Mouse (Mus musculus) lung, embryonic 15.5 days (tissue): ENCODE measurements around the gene Gfod2. TPM values are rescaled to one million over a fixed set of nuclear protein-coding genes. Genes with fewer than 3 reads are reported as not detected.

ENCODE experiments used
- ATAC-seq: fragments of 200-750 bp; cut with Nextera tagmentation; 2 replicates; pipeline ENCODE4 v1.8.0; 2017; ENCODE audit warnings: moderate number of reproducible peaks, borderline replicate concordance; ENCODE audit not compliant: low FRiP score, low TSS enrichment; ENCODE audit errors: extremely low read depth
- H3K27ac ChIP-seq: fragments of 300-500 bp; sonication (generic); 2 replicates; pipeline ENCODE4 v1.5.1; 2015; ENCODE audit warnings: moderate library complexity, mild to moderate bottlenecking, inconsistent platforms
- H3K27me3 ChIP-seq: fragments of 300-500 bp; sonication (generic); 2 replicates; pipeline ENCODE4 v1.6.1; 2015; ENCODE audit warnings: inconsistent platforms
- H3K36me3 ChIP-seq: fragments of 300-500 bp; sonication (generic); 2 replicates; pipeline ENCODE4 v1.6.1; 2015; ENCODE audit warnings: inconsistent platforms
- H3K4me1 ChIP-seq: fragments of 300-500 bp; sonication (generic); 2 replicates; pipeline ENCODE4 v1.6.1; 2015; ENCODE audit warnings: inconsistent platforms
- H3K4me2 ChIP-seq: fragments of 300-500 bp; sonication (generic); 2 replicates; pipeline ENCODE4 v1.6.1; 2015; ENCODE audit warnings: inconsistent platforms, mild to moderate bottlenecking, moderate library complexity
- H3K4me3 ChIP-seq: fragments of 300-500 bp; sonication (generic); 2 replicates; pipeline ENCODE4 v1.5.1; 2015; ENCODE audit warnings: mild to moderate bottlenecking, inconsistent platforms
- H3K9ac ChIP-seq: fragments of 300-500 bp; sonication (generic); 2 replicates; pipeline ENCODE4 v1.6.1; 2015; ENCODE audit warnings: inconsistent platforms
- H3K9me3 ChIP-seq: fragments of 300-500 bp; sonication (generic); 2 replicates; pipeline ENCODE4 v1.6.1; 2016; ENCODE audit warnings: inconsistent platforms
- WGBS: fragments of 180-500 bp; shearing (Covaris S2); methylation state at CpG from one replicate; pipeline ENCODE4 v1.1.7; 2015; 5-methylcytosine and 5-hydroxymethylcytosine counted together
- polyA plus RNA-seq: library from polyadenylated mRNA; unstranded; fragments of >200 nt; fragmentation: Nextera tagmentation; extraction: Ambion mirVana; gene quantifications from 2 replicates; pipeline ENCODE4 v1.2.1, GENCODE M21; 2015

The Gfod2 gene
- polyA plus RNA-seq, 1 experiment from 2014 or later, result 23.5 TPM

DNA sequence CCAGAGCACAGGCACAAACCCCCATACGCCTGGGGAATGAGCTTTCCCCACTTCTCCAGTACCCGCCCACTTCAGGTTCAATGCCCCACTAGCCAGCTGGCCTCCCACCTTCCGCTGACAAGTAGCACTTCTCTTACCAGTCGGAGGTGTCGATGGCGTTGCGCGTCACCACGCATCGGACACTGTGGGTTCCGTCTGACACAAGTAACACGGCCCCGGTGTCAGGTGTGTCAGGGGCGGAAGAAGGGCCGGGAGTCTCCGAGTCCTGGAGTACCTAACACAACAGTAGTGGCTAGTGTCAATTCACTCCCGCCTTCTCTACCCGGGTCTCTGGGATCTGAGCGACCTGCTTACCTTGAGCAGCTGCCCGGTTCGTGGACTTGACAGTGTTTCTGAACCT lies 57.9 kb downstream of the Gfod2 start:
- H3K4me1 ChIP-seq, result peaks cover 17% of the 10 kb centered on the region
- no peaks in the 10 kb centered on the region for H3K9me3 ChIP-seq
- WGBS, result under 1% methylated on average over 21 of the region's 21 CpGs
- H3K9ac ChIP-seq, result peak overlapping the region; percentile 63
- peak; percentile 46 for ATAC-seq
- H3K4me2 ChIP-seq, result peak overlapping the region; percentile 84
- H3K27ac ChIP-seq, result peak overlapping the region; percentile 96
- H3K36me3 ChIP-seq, result peaks cover 15% of the 10 kb centered on the region
- H3K4me3 ChIP-seq, result peak overlapping the region; percentile 83
- no peaks in the 10 kb centered on the region for H3K27me3 ChIP-seq

DNA sequence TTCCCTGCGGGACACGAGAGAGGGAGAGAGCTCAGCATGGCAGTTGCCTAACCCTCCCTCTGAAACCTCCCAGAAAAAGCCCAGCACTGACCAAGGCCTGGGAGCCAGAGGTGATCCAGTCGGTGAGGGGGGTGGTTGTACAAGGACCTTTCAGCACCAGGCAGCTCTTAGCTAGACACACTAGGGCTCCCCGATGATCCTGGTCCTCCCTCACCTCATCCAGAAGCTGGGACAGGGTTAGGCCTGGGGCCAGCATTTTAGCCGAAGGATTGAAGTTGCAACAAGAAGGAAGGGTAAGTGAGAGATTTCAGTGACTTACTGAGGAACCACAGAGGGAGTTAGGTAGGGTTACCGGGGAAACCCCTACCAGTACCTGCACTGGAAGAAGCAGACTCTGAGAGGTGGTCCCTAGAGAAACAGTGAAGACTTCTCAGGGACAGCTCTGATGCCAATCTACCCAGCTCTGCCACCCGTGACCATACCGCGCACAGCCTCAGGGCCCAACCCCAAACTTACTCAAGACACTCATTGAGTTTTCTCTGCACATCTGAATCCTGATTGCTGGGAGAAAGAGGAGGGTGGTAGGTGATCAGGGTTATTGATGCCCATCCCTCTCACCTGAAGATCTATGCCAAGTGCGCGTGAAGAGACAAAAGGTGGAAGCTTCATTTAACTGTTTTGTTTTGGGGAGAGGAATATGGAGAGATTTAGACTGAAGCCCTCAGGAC lies 58.8 kb downstream of the Gfod2 start:
- no peak for ATAC-seq
- peak overlapping the region; percentile 63 for H3K9ac ChIP-seq
- WGBS, result 86% methylated on average over 11 of the region's 11 CpGs

DNA sequence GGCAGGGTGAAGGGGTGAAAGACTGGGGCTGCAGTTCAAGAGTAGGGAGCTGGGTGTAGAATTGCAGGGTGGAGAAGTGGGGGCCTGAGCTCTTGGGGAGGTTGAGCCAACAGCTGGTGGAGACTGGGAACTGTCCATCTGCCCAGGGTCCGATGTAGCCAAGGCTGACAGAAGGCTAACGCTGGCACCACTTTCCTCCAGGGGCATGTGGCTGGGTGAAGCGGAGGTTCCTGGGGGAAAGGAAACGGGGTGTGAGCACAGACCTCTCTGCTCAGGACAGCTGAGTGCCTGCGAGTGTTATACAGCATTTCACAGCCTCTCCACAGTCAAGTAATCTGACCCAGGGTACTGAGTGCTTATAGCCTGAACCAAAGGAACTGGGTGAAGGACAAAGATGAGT lies 59.7 kb downstream of the Gfod2 start:
- no peak overlapping the region for H3K4me3 ChIP-seq
- no peak for ATAC-seq
- WGBS, result 85% methylated on average over 5 of the region's 5 CpGs

More for the DNA sequence above, 58.8 kb downstream of the Gfod2 start:
- H3K4me1 ChIP-seq, result peaks cover 18% of the 10 kb centered on the region
- peak overlapping the region; percentile 84 for H3K4me2 ChIP-seq
- no peaks in the 10 kb centered on the region; the same call in 1 of the 2 replicates for H3K27me3 ChIP-seq
- H3K36me3 ChIP-seq, result peaks cover 15% of the 10 kb centered on the region
- H3K9me3 ChIP-seq, result no peaks in the 10 kb centered on the region
- H3K27ac ChIP-seq, result peak overlapping the region; percentile 96; the same call in 1 of the 2 replicates
- peak overlapping the region; percentile 83 for H3K4me3 ChIP-seq

DNA sequence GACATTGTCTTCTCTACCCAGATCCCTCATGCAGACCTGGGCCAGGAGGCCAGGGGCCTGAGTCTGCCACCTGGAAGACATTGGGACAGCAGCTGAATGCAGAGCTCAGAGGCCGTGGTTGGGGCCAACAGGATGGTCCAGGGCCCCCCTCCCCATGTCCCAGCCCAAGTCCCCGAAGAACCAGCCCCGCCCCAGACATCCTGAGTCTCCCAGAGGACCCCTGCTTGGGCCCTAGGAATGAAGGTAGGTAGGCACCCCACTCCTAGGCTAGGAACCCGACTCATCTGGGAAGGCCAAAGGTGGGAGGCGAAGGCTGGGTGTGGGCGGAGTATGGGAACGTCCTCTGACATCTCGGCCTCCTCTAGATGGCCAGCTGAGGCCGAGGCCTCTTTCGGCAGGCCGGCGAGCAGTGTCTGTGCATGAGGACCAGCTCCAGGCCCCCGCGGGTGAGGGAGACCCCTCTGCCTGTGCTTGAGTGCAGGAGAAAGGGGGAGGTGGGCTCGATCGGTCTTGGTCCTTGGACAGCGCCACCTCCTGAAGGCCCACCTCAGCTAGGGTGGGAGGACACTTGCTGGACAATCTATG lies 61.2 kb downstream of the Gfod2 start:
- Histone ChIP-seq H3K9me3 (no peaks in the 10 kb centered on the region), H3K36me3 (peaks cover 8% of the 10 kb centered on the region; the same call in 1 of the 2 replicates), H3K27me3 (no peaks in the 10 kb centered on the region; the same call in 1 of the 2 replicates), H3K4me2 (no peak overlapping the region), H3K4me3 (no peak overlapping the region), H3K9ac (no peak overlapping the region), H3K4me1 (peaks cover 31% of the 10 kb centered on the region), H3K27ac (no peak overlapping the region)
- WGBS, result 91% methylated on average over 17 of the region's 17 CpGs
- ATAC-seq, result no peak

More for the DNA sequence above, 59.7 kb downstream of the Gfod2 start:
- no peaks in the 10 kb centered on the region; the same call in 1 of the 2 replicates for H3K27me3 ChIP-seq
- H3K36me3 ChIP-seq, result peaks cover 13% of the 10 kb centered on the region
- no peak overlapping the region for H3K4me2 ChIP-seq
- no peak overlapping the region for H3K9ac ChIP-seq
- H3K4me1 ChIP-seq, result peaks cover 27% of the 10 kb centered on the region
- no peak overlapping the region for H3K27ac ChIP-seq
- no peaks in the 10 kb centered on the region for H3K9me3 ChIP-seq

DNA sequence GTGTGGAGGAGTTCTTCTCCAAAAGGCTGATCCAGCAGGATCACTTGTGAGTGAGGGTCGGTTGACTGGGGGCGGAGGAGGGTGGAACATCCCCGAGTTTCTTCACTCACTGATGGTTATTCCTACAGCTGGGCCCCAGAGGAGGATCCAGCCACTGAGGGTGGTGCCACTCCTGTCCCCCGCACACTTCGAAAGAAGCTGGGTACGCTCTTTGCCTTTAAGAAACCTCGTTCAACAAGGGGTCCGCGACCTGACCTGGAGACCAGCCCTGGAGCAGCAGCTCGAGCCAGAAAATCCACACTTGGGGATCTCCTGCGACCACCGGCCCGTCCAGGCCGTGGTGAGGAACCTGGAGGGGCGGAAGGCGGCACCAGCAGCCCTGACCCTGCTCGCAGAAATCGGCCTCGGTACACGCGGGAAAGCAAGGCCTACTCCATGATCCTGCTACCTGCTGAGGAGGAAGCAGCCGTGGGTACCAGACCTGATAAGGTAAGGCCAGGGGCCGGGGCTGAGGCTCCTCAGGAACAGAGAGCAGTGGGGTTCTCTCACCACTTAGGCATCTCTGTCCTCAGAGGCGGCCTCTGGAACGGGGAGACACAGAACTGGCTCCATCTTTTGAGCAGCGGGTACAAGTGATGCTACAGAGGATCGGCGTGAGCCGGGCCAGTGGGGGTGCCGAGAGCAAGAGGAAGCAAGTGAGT lies 63.2 kb downstream of the Gfod2 start:
- H3K9me3 ChIP-seq, result no peaks in the 10 kb centered on the region
- no peak overlapping the region for H3K9ac ChIP-seq
- no peak overlapping the region for H3K27ac ChIP-seq
- ATAC-seq, result no peak
- no peak overlapping the region for H3K4me2 ChIP-seq
- peaks cover 8% of the 10 kb centered on the region; the same call in 1 of the 2 replicates for H3K36me3 ChIP-seq
- 75% methylated on average over 30 of the region's 30 CpGs for WGBS
- H3K27me3 ChIP-seq, result no peaks in the 10 kb centered on the region; the same call in 1 of the 2 replicates
- H3K4me3 ChIP-seq, result no peak overlapping the region
- peaks cover 23% of the 10 kb centered on the region for H3K4me1 ChIP-seq

DNA sequence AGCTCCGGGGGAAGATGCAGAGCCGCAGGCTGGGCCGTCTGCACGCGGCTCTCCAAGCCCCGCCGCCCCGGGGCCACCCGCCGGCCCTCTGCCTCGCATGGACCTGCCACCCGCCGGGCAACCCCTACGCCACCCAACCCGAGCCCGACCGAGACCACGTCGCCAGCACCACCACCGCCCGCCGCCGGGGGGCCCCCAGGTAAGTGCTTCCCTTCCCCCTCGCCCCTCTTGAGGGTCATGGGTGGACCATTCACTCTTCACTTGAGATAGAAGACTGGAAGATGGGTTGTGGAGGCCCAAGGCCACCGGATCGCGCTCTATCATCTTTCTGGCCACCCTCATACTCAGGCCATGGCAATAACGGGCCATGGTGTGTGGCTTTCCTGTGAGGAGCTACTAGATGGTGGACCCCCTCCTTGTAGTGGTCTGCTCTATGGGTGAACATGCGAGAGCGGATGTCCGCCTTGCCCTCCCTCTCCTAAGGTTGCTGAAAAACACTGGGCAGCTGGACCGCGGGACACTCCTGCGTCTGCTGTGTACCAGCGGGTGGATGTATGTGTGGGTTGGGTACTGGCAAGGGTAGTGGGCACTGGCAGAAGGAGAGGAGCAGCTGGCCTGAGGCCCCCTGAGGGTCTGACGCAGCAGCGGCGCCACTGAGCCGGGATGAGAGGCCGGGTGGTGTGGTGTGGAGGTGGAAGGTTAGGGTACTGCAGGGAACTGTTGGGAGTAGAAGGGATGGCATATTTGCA lies 64.2 kb downstream of the Gfod2 start:
- Histone ChIP-seq H3K4me3 (peak overlapping the region; percentile 44), H3K9me3 (no peaks in the 10 kb centered on the region), H3K27me3 (no peaks in the 10 kb centered on the region; the same call in 1 of the 2 replicates), H3K4me2 (peak overlapping the region; percentile 88), H3K9ac (peak overlapping the region; percentile 5; the same call in 1 of the 2 replicates), H3K36me3 (peaks cover 8% of the 10 kb centered on the region; the same call in 1 of the 2 replicates), H3K27ac (no peak overlapping the region), H3K4me1 (peaks cover 14% of the 10 kb centered on the region)
- ATAC-seq, result peak; percentile 27
- WGBS, result 10% methylated on average over 40 of the region's 40 CpGs

DNA sequence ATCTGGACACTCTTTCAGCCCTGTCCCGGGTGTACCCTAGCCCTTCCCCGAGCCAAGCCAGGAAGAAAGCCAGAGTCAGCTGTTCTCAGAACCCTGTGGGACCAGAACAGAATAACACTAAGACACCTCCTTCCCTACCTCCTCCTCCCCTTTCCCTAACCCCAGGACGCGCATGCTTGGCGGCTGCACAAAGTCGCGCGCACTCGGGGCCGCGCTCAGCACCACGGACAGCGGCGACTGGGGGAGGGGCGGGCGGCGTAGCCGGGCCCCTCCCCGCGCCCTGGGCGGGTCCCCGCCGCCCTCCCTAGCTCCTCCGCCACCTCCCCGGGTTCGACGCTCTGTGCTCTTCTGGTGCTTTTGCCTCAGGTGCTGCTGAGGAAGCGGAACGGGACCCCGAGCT lies 64.8 kb downstream of the Gfod2 start:
- H3K4me1 ChIP-seq, result peaks cover 14% of the 10 kb centered on the region
- peak; percentile 25; the same call in 1 of the 2 replicates for ATAC-seq
- no peaks in the 10 kb centered on the region; the same call in 1 of the 2 replicates for H3K27me3 ChIP-seq
- H3K36me3 ChIP-seq, result peaks cover 7% of the 10 kb centered on the region; the same call in 1 of the 2 replicates
- peak overlapping the region; percentile 44 for H3K4me3 ChIP-seq
- peak overlapping the region; percentile 88 for H3K4me2 ChIP-seq
- 4% methylated on average over 27 of the region's 30 CpGs for WGBS
- H3K9ac ChIP-seq, result peak overlapping the region; percentile 5; the same call in 1 of the 2 replicates
- H3K9me3 ChIP-seq, result no peaks in the 10 kb centered on the region
- no peak overlapping the region for H3K27ac ChIP-seq

DNA sequence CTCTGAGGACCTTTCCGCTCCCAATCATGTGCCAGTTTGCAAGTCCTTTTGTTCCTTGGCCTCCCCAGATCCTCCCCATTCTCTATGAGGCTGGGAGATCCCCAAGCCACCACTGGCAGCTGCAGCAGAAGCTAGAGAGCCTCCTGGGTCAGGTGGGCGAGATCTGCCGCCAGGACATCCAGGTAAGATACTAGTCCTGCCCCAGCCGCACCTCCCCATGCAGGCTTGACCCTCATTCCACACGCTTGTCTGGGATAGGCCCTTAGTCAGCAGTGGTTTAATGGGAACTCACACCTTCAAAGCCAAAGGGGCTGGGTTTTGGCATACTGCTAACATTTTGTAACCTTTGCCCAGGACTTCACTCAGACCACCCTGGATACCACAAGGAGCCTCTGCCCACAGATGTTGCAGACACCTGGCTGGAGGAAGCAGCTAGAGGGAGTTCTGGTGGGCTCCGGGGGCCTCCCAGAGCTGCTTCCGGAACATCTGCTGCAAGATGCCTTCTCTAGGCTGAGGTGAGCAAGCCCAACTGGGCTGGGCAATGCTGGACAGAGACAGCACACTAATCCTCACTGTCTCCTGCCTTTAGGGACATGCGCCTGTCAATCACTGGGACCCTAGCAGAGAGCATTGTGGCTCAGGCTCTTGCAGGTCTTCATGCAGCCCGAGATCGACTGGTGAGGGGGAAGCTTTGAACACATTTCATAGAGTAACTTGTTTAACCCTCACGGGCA lies 65.8 kb downstream of the Gfod2 start:
- Histone ChIP-seq H3K27me3 (no peaks in the 10 kb centered on the region; the same call in 1 of the 2 replicates), H3K27ac (no peak overlapping the region), H3K4me1 (peaks cover 14% of the 10 kb centered on the region), H3K9me3 (no peaks in the 10 kb centered on the region), H3K36me3 (no peaks in the 10 kb centered on the region), H3K9ac (no peak overlapping the region), H3K4me2 (no peak overlapping the region), H3K4me3 (no peak overlapping the region)
- WGBS, result 88% methylated on average over 11 of the region's 11 CpGs
- no peak for ATAC-seq

DNA sequence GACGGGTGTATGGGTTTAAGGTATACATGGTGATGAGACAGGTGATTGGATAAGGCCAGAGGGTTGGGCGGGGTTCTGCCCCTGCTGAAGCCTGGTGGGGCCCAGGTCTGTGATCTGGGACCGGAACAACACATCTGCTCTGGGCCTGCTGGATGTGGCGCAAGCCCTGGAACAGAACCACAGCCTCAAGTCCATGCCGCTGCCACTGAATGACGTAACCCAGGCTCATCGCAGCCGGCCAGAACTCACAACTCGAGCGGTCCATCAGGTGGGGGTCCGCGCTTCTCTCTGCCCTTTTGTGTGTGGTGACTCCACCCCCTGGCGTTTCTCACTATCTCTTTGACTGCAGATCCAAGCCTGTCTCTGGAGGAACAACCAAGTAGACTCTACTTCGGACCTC lies 67.5 kb downstream of the Gfod2 start:
- H3K27me3 ChIP-seq, result no peaks in the 10 kb centered on the region; the same call in 1 of the 2 replicates
- H3K9ac ChIP-seq, result no peak overlapping the region
- H3K36me3 ChIP-seq, result no peaks in the 10 kb centered on the region
- H3K27ac ChIP-seq, result no peak overlapping the region
- H3K4me1 ChIP-seq, result peaks cover 15% of the 10 kb centered on the region
- H3K9me3 ChIP-seq, result no peaks in the 10 kb centered on the region
- no peak overlapping the region for H3K4me3 ChIP-seq
- ATAC-seq, result no peak
- 77% methylated on average over 14 of the region's 14 CpGs for WGBS
- no peak overlapping the region for H3K4me2 ChIP-seq

DNA sequence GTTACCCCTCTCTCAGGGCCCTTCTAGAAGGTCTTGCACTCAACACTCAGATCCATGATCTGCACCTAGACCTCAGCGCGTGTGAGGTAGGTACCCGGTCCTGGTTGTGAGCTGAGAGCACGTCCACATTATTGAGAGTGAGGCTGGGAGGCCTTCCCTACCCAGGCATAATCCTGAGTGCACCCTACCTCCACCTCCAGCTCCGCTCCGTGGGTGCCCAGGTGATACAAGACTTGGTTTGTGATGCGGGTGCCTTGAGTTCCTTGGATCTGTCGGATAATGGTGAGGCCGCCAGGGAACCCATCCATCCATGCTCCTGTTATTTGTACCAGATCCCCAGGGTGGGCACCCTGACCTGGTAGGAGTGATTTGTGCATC lies 68.5 kb downstream of the Gfod2 start:
- Histone ChIP-seq H3K9me3 (no peaks in the 10 kb centered on the region), H3K9ac (no peak overlapping the region), H3K4me2 (no peak overlapping the region), H3K36me3 (no peaks in the 10 kb centered on the region), H3K27me3 (no peaks in the 10 kb centered on the region; the same call in 1 of the 2 replicates), H3K4me3 (no peak overlapping the region), H3K4me1 (peaks cover 17% of the 10 kb centered on the region), H3K27ac (no peak overlapping the region)
- WGBS, result 82% methylated on average over 9 of the region's 9 CpGs
- no peak for ATAC-seq
